Mouse (Mus musculus): ENCODE measurements at regions not wholly inside any gene's neighbourhood (a gene's known extent, or its start where the extent isn't known, plus 50 kb on each side); places are given as distances from the start of the nearest gene placed in this dataset.

GRCm38 (mm10) chr11:56442381-56442780 is 401.6 kb upstream of the Nmur2 start:
- DNase-seq: no peak

GRCm38 (mm10) chr11:56441071-56441470 is 400.3 kb upstream of the Nmur2 start:
- DNase-seq: no peak

GRCm38 (mm10) chr11:56431089-56431488 is 390.3 kb upstream of the Nmur2 start:
- DNase-seq: no peak

GRCm38 (mm10) chr11:56384761-56385160 is 344.0 kb upstream of the Nmur2 start:
- DNase-seq: no peak

- DNase-seq: no peak
These were observed 336.7 kb upstream of the Nmur2 start for GRCm38 (mm10) chr11:56377535-56377934.

GRCm38 (mm10) chr11:56374329-56374728 is 333.5 kb upstream of the Nmur2 start:
- no peak for DNase-seq

- DNase-seq: no peak
These were observed 332.8 kb upstream of the Nmur2 start for GRCm38 (mm10) chr11:56373624-56374023.

GRCm38 (mm10) chr11:56357690-56358089 is 316.9 kb upstream of the Nmur2 start:
- no peak for DNase-seq

GRCm38 (mm10) chr11:56351798-56352366 is 311.1 kb upstream of the Nmur2 start:
- no peak for DNase-seq

- no peak for DNase-seq
These were observed 310.4 kb upstream of the Nmur2 start for GRCm38 (mm10) chr11:56351231-56351630.

GRCm38 (mm10) chr11:56349766-56350165 is 309.0 kb upstream of the Nmur2 start:
- no peak for DNase-seq

- no peak for DNase-seq
These were observed 307.6 kb upstream of the Nmur2 start for GRCm38 (mm10) chr11:56348408-56348807.

GRCm38 (mm10) chr11:56343083-56343482 is 302.3 kb upstream of the Nmur2 start:
- DNase-seq: no peak

- no peak for DNase-seq
These were observed 300.9 kb upstream of the Nmur2 start for GRCm38 (mm10) chr11:56341731-56342130.

GRCm38 (mm10) chr11:56341040-56341439 is 300.2 kb upstream of the Nmur2 start:
- DNase-seq: no peak

- no peak for DNase-seq
These were observed 297.7 kb upstream of the Nmur2 start for GRCm38 (mm10) chr11:56338511-56338910.

GRCm38 (mm10) chr11:56335937-56336336 is 295.1 kb upstream of the Nmur2 start:
- no peak for DNase-seq

GRCm38 (mm10) chr11:56320293-56320692 is 279.5 kb upstream of the Nmur2 start:
- no peak for DNase-seq

- no peak for DNase-seq
These were observed 274.6 kb upstream of the Nmur2 start for GRCm38 (mm10) chr11:56315221-56315987.

- DNase-seq: no peak
These were observed 268.7 kb upstream of the Nmur2 start for GRCm38 (mm10) chr11:56309549-56309948.

GRCm38 (mm10) chr11:56308383-56309105 is 267.7 kb upstream of the Nmur2 start:
- DNase-seq: no peak

- no peak for DNase-seq
These were observed 266.2 kb upstream of the Nmur2 start for GRCm38 (mm10) chr11:56307051-56307450.

GRCm38 (mm10) chr11:56290651-56291578 is 250.1 kb upstream of the Nmur2 start:
- no peak for DNase-seq
